Mouse (Mus musculus): ENCODE measurements at regions not wholly inside any gene's neighbourhood (a gene's known extent, or its start where the extent isn't known, plus 50 kb on each side); places are given as distances from the start of the nearest gene placed in this dataset.

DNA sequence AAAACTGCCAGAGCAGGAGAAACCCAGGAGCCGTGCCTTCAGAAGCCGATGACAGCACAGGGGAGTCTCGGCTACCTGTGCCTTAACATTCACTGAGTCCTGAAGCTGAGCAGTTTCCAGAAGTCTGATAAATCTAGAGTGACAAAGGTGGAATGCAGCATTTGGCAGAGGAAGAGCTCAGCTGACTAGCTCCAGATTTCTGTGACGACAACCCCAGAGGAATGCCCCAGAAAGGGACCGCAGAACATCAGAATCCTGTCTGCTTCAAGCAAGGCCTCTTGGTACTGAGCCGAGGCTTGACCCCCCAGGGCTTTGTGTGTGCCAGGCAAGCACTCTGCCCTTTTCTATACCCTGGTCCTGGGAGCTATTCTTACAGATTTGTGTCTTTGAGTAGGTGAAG is 119.0 kb upstream of the Irf2bp2 start:
- H3K79me2 ChIP-seq (replicated peaks; ENCODE audit: control insufficient read depth, extremely low read depth, insufficient read depth, poor library complexity, severe bottlenecking), result no peaks in the 10 kb centered on the region
- no peak overlapping the region for H3K4me2 ChIP-seq (ENCODE audit: insufficient read depth, low read depth, poor library complexity, severe bottlenecking)
- H3K4me1 ChIP-seq (ENCODE audit: control insufficient read depth in 1 of 2, insufficient read depth in 2 of 2), result peaks cover 4 to 7% of the 10 kb centered on the region in 2 experiments; a peak in 2 of 4 replicates
- no peak for TF ChIP-seq TBP (conservative IDR thresholded peaks at IDR 0.05; ENCODE audit: low read depth, low read length)
- H3K36me3 ChIP-seq (replicated peaks in 1 of 2; ENCODE audit: control insufficient read depth in 1 of 2, insufficient read depth in 1 of 2, low read length in 1 of 2), result no peaks in the 10 kb centered on the region
- H3K4me3 ChIP-seq (replicated peaks in 1 of 3; ENCODE audit: low read depth in 2 of 3, low read length in 2 of 3, poor library complexity in 1 of 3), result no peak overlapping the region
- no peak overlapping the region for H3K9ac ChIP-seq (ENCODE audit: insufficient read depth, low read depth)
- dilution Hi-C loops (cut with MboI; ENCODE audit: extremely low pct_ligation_motif_present, extremely low pct_unique_long_range_greater_than_20kb, low sequenced_read_pairs), result no loop called here
- H3K27ac ChIP-seq (ENCODE audit: insufficient read depth, low read depth), result no peak overlapping the region
- no peaks in the 10 kb centered on the region for H3K27me3 ChIP-seq (replicated peaks)
- no peak for DNase-seq (ENCODE audit: extremely low read depth)
- in situ Hi-C loops (cut with MboI; ENCODE audit: low pct_ligation_motif_present, low pct_unique_long_range_greater_than_20kb, low sequenced_read_pairs), result no loop called here
- no peaks in the 10 kb centered on the region for H3K9me3 ChIP-seq (replicated peaks; ENCODE audit: low read length)

DNA sequence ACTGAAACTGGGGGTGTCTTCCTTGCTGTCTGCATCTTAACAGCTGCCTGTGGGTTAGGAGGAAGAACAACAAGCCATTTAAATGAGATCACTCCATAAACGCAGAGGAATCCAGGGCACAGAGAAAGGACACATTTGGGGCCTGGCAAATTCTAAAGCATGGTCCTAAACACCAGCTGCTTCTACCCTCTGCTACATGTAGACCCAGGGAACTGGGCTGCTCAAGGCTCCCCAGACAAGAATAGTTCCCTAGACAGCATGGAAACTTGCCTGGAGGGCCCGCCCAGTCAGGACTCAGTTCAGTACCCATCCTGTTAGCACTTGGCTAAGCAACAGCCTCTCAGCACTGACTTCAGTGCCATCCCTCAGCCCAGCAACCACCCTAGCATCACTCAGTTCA is 115.2 kb upstream of the Irf2bp2 start:
- dilution Hi-C loops (cut with MboI; ENCODE audit: extremely low pct_ligation_motif_present, extremely low pct_unique_long_range_greater_than_20kb, low sequenced_read_pairs), result no loop called here

DNA sequence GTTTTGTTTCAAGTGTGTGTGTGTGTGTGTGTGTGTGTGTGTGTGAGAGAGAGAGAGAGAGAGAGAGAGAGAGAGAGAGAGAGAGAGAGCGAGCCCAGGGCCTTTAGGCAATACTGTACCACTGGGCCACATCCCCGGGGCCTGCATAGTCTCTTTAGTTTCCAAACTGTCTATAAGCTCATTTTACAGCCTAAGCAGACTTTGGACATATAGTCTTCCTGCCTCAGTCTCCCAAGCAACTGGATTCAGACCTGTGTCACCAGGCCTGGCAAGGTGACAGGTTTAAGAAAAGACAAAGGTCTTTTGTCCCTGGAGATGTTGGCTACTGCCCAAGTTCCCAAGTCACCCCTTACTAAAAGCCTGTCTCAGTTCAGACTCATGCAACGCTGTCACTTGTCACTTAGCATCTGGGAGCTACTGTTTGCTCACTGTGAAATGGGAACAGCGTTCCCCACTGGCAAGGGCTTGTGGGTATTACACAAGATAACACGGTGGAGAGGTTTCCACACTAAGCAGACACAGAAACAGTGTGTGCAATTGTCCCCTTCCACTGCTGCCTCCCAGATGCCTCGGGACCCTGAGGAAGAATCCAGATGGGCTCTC is 113.6 kb upstream of the Irf2bp2 start:
- H3K27me3 ChIP-seq (replicated peaks), result no peaks in the 10 kb centered on the region
- dilution Hi-C loops (cut with MboI; ENCODE audit: extremely low pct_ligation_motif_present, extremely low pct_unique_long_range_greater_than_20kb, low sequenced_read_pairs) (no loop called here), in situ Hi-C loops (cut with MboI; ENCODE audit: low pct_ligation_motif_present, low pct_unique_long_range_greater_than_20kb, low sequenced_read_pairs) (no loop called here)
- DNase-seq (ENCODE audit: extremely low read depth), result no peak
- H3K36me3 ChIP-seq (replicated peaks in 1 of 2; ENCODE audit: control insufficient read depth in 1 of 2, insufficient read depth in 1 of 2, low read length in 1 of 2), result no peaks in the 10 kb centered on the region
- H3K9me3 ChIP-seq (replicated peaks; ENCODE audit: low read length), result no peaks in the 10 kb centered on the region
- no peaks in the 10 kb centered on the region for H3K79me2 ChIP-seq (replicated peaks; ENCODE audit: control insufficient read depth, extremely low read depth, insufficient read depth, poor library complexity, severe bottlenecking)
- TF ChIP-seq MYC (IDR thresholded peaks at IDR 0.05; ENCODE audit: low read depth, low read length) (no peak), BHLHE40 (IDR thresholded peaks at IDR 0.05; ENCODE audit: low read depth, low read length) (no peak), ZMIZ1 (IDR thresholded peaks at IDR 0.05; ENCODE audit: low read depth, low read length) (no peak), KAT2A (IDR thresholded peaks at IDR 0.05; ENCODE audit: insufficient replicate concordance, low read length) (no peak), IRF4 (IDR thresholded peaks at IDR 0.05; ENCODE audit: low read depth, low read length) (no peak), MAZ (IDR thresholded peaks at IDR 0.05; ENCODE audit: low read depth, low read length) (no peak), CHD2 (IDR thresholded peaks at IDR 0.05; ENCODE audit: low read length) (no peak), SMC3 (IDR thresholded peaks at IDR 0.05; ENCODE audit: low read depth, low read length) (no peak), ELF1 (IDR thresholded peaks at IDR 0.05; ENCODE audit: low read depth, low read length) (no peak), RAD21 (IDR thresholded peaks at IDR 0.05; ENCODE audit: low read depth, low read length) (no peak), PAX5 (IDR thresholded peaks at IDR 0.05; ENCODE audit: low read length) (no peak), CHD1 (IDR thresholded peaks at IDR 0.05; ENCODE audit: low read depth, low read length) (no peak), CTCF (conservative IDR thresholded peaks at IDR 0.05 in 1 of 2, IDR thresholded peaks at IDR 0.05 in 1 of 2; ENCODE audit: low read depth in 2 of 2, low read length in 2 of 2) (no peak), HCFC1 (IDR thresholded peaks at IDR 0.05; ENCODE audit: low read depth, low read length) (no peak)
- peaks cover 3 to 20% of the 10 kb centered on the region in 2 experiments; a peak in 3 of 4 replicates for H3K4me1 ChIP-seq (ENCODE audit: control insufficient read depth in 1 of 2, insufficient read depth in 2 of 2)
- H3K4me2 ChIP-seq (ENCODE audit: insufficient read depth, low read depth, poor library complexity, severe bottlenecking), result no peak overlapping the region
- H3K27ac ChIP-seq (ENCODE audit: insufficient read depth, low read depth), result no peak overlapping the region
- no peak overlapping the region for H3K9ac ChIP-seq (ENCODE audit: insufficient read depth, low read depth)
- no peak overlapping the region for H3K4me3 ChIP-seq (replicated peaks in 1 of 3; ENCODE audit: low read depth in 2 of 3, low read length in 2 of 3, poor library complexity in 1 of 3)

More for the DNA sequence above, 115.2 kb upstream of the Irf2bp2 start:
- Histone ChIP-seq H3K4me2 (ENCODE audit: insufficient read depth, low read depth, poor library complexity, severe bottlenecking) (no peak overlapping the region), H3K27me3 (replicated peaks) (no peaks in the 10 kb centered on the region), H3K4me3 (replicated peaks in 1 of 3; ENCODE audit: low read depth in 2 of 3, low read length in 2 of 3, poor library complexity in 1 of 3) (no peak overlapping the region), H3K9ac (ENCODE audit: insufficient read depth, low read depth) (no peak overlapping the region), H3K9me3 (replicated peaks; ENCODE audit: low read length) (no peaks in the 10 kb centered on the region), H3K27ac (ENCODE audit: insufficient read depth, low read depth) (no peak overlapping the region), H3K4me1 (ENCODE audit: control insufficient read depth in 1 of 2, insufficient read depth in 2 of 2) (peaks cover 3 to 19% of the 10 kb centered on the region in 2 experiments; a peak in 3 of 4 replicates), H3K36me3 (replicated peaks in 1 of 2; ENCODE audit: control insufficient read depth in 1 of 2, insufficient read depth in 1 of 2, low read length in 1 of 2) (no peaks in the 10 kb centered on the region), H3K79me2 (replicated peaks; ENCODE audit: control insufficient read depth, extremely low read depth, insufficient read depth, poor library complexity, severe bottlenecking) (no peaks in the 10 kb centered on the region)
- no peak for TF ChIP-seq USF1 (IDR thresholded peaks at IDR 0.05; ENCODE audit: low read depth, low read length)
- no peak for TF ChIP-seq NELFE (IDR thresholded peaks at IDR 0.05; ENCODE audit: low read depth, low read length)
- TF ChIP-seq ETS1 (conservative IDR thresholded peaks at IDR 0.05; ENCODE audit: low read depth, low read length), result no peak
- TF ChIP-seq IRF4 (IDR thresholded peaks at IDR 0.05; ENCODE audit: low read depth, low read length), result no peak
- no peak for TF ChIP-seq MAFK (IDR thresholded peaks at IDR 0.05; ENCODE audit: insufficient replicate concordance, low read length)
- TF ChIP-seq USF2 (conservative IDR thresholded peaks at IDR 0.05; ENCODE audit: low read depth, low read length), result no peak
- no peak for TF ChIP-seq ZKSCAN1 (IDR thresholded peaks at IDR 0.05; ENCODE audit: borderline replicate concordance, low read depth, low read length)
- TF ChIP-seq MYC (IDR thresholded peaks at IDR 0.05; ENCODE audit: low read depth, low read length), result no peak
- no peak for TF ChIP-seq SIN3A (IDR thresholded peaks at IDR 0.05; ENCODE audit: low read length)
- TF ChIP-seq TCF12 (IDR thresholded peaks at IDR 0.05; ENCODE audit: low read depth, low read length), result no peak
- no peak for TF ChIP-seq CHD2 (IDR thresholded peaks at IDR 0.05; ENCODE audit: low read length)
- no peak for TF ChIP-seq MAZ (IDR thresholded peaks at IDR 0.05; ENCODE audit: low read depth, low read length)
- TF ChIP-seq KAT2A (IDR thresholded peaks at IDR 0.05; ENCODE audit: insufficient replicate concordance, low read length), result no peak
- TF ChIP-seq ZNF384 (IDR thresholded peaks at IDR 0.05; ENCODE audit: low read depth, low read length), result no peak
- TF ChIP-seq POLR2AphosphoS2 (IDR thresholded peaks at IDR 0.05; ENCODE audit: low read depth, low read length), result no peak
- no peak for TF ChIP-seq RCOR1 (conservative IDR thresholded peaks at IDR 0.05; ENCODE audit: low read depth, low read length)
- TF ChIP-seq POLR2A (IDR thresholded peaks at IDR 0.05; ENCODE audit: low read depth, low read length), result no peak
- TF ChIP-seq NRF1 (IDR thresholded peaks at IDR 0.05; ENCODE audit: low read depth, low read length), result no peak
- no peak for TF ChIP-seq CHD1 (IDR thresholded peaks at IDR 0.05; ENCODE audit: low read depth, low read length)
- TF ChIP-seq MEF2A (IDR thresholded peaks at IDR 0.05; ENCODE audit: borderline replicate concordance, low read depth, low read length), result no peak
- in situ Hi-C loops (cut with MboI; ENCODE audit: low pct_ligation_motif_present, low pct_unique_long_range_greater_than_20kb, low sequenced_read_pairs), result no loop called here
- DNase-seq (ENCODE audit: extremely low read depth), result no peak
